Mouse (Mus musculus) testis, adult 2 months (tissue): ENCODE measurements at regions not wholly inside any gene's neighbourhood (a gene's known extent, or its start where the extent isn't known, plus 50 kb on each side); places are given as distances from the start of the nearest gene placed in this dataset.

ENCODE experiments used
- H3K27ac ChIP-seq: fragments of 200-500 bp; 2 replicates; pipeline ENCODE4 v1.5.1; 2012; ENCODE audit warnings: low read depth, low read length; ENCODE audit not compliant: control insufficient read depth, insufficient read depth
- H3K27me3 ChIP-seq: fragments of 200-500 bp; 2 replicates; pipeline ENCODE4 v1.6.1; 2012; ENCODE audit warnings: mild to moderate bottlenecking, low read length, moderate library complexity; ENCODE audit not compliant: control insufficient read depth, insufficient read depth
- H3K36me3 ChIP-seq: fragments of 200-500 bp; 2 replicates; pipeline ENCODE4 v1.6.1; 2012; ENCODE audit warnings: mild to moderate bottlenecking, low read length; ENCODE audit not compliant: control insufficient read depth, insufficient read depth
- H3K4me1 ChIP-seq: fragments of 200-500 bp; 2 replicates; pipeline ENCODE4 v1.6.1; 2012; ENCODE audit warnings: low read length; ENCODE audit not compliant: control insufficient read depth, insufficient read depth
- H3K4me3 ChIP-seq: fragments of 200-500 bp; 2 replicates; pipeline ENCODE4 v1.5.1; 2012; ENCODE audit warnings: low read depth, mild to moderate bottlenecking, low read length, moderate library complexity, mixed read lengths; ENCODE audit not compliant: control insufficient read depth
- CTCF ChIP-seq: fragments of 200-500 bp; IDR thresholded peaks from 2 replicates; pipeline ENCODE4 v1.5.1; 2012; ENCODE audit warnings: low read depth, mild to moderate bottlenecking, inconsistent platforms, low read length, moderate library complexity; ENCODE audit not compliant: control insufficient read depth, insufficient read depth, insufficient replicate concordance
- POLR2A ChIP-seq: fragments of 200-500 bp; IDR thresholded peaks from 2 replicates; pipeline ENCODE4 v1.6.1; 2012; ENCODE audit warnings: low read depth, mild to moderate bottlenecking, inconsistent platforms, low read length, moderate library complexity; ENCODE audit not compliant: control insufficient read depth

DNA sequence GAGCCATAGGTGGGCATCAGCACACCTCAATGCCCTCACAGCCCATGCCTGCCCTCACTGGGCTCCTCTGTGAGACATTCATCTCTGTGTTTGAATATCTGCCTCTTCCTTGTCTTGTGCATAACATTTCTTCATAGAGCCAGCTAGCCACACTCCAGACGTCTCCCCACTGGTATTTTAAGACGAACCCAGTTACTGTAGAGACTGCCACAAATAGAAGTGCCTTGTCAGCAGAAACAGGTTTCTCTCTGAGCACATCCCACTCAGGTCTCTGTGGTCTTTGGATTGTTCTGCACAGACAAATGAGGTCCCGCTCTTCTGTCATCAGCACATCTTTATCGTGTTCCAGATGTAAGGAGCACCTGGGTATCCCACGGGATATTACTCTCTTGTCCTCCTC, 130.5 kb downstream of the Efnb2 start:
- H3K36me3 ChIP-seq, result no peaks in the 10 kb centered on the region
- H3K27ac ChIP-seq, result no peak overlapping the region
- H3K4me1 ChIP-seq, result no peaks in the 10 kb centered on the region
- no peaks in the 10 kb centered on the region for H3K27me3 ChIP-seq
- no peak for TF ChIP-seq CTCF
- no peak for TF ChIP-seq POLR2A
- H3K4me3 ChIP-seq, result no peak overlapping the region

- no peaks in the 10 kb centered on the region for H3K27me3 ChIP-seq
- H3K4me1 ChIP-seq, result no peaks in the 10 kb centered on the region
- H3K36me3 ChIP-seq, result no peaks in the 10 kb centered on the region
- H3K27ac ChIP-seq, result no peak overlapping the region
- TF ChIP-seq CTCF (no peak), POLR2A (no peak)
- no peak overlapping the region for H3K4me3 ChIP-seq
Observed at GRCm38 (mm10) chr8:8521532-8521931, 139.5 kb downstream of the Efnb2 start.

GRCm38 (mm10) chr8:8519772-8520191, 141.3 kb downstream of the Efnb2 start:
- TF ChIP-seq POLR2A, result no peak
- TF ChIP-seq CTCF, result no peak
- H3K4me1 ChIP-seq, result no peaks in the 10 kb centered on the region
- H3K36me3 ChIP-seq, result no peaks in the 10 kb centered on the region
- H3K27me3 ChIP-seq, result no peaks in the 10 kb centered on the region
- no peak overlapping the region for H3K4me3 ChIP-seq
- no peak overlapping the region for H3K27ac ChIP-seq

DNA sequence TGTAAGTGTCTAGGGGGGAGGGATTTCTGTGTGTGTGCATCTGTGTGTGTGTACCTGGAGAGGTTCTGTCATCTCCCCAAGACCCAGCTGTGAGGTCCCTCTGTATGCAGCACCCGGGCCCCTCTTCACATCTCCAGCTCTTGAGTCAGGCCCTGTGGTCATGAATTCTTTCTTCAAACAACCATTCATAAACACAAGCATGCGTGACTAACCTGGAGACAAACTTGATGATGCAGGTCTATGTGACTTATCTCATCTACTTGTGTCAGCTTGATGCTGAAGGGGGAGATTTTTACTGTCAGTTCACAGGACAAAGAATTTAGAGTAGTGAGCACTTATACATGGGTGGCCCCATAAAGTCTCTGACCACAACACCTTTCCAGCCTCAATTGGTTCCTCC, 143.4 kb downstream of the Efnb2 start:
- H3K36me3 ChIP-seq, result no peaks in the 10 kb centered on the region
- no peaks in the 10 kb centered on the region for H3K4me1 ChIP-seq
- no peak overlapping the region for H3K27ac ChIP-seq
- no peaks in the 10 kb centered on the region for H3K27me3 ChIP-seq
- no peak for TF ChIP-seq CTCF
- TF ChIP-seq POLR2A, result no peak
- no peak overlapping the region for H3K4me3 ChIP-seq

- H3K4me1 ChIP-seq, result no peaks in the 10 kb centered on the region
- no peak overlapping the region for H3K27ac ChIP-seq
- no peak overlapping the region for H3K4me3 ChIP-seq
- H3K27me3 ChIP-seq, result no peaks in the 10 kb centered on the region
- no peaks in the 10 kb centered on the region for H3K36me3 ChIP-seq
- TF ChIP-seq POLR2A (no peak), CTCF (no peak)
Observed at GRCm38 (mm10) chr8:8516272-8516671, 144.8 kb downstream of the Efnb2 start.

DNA sequence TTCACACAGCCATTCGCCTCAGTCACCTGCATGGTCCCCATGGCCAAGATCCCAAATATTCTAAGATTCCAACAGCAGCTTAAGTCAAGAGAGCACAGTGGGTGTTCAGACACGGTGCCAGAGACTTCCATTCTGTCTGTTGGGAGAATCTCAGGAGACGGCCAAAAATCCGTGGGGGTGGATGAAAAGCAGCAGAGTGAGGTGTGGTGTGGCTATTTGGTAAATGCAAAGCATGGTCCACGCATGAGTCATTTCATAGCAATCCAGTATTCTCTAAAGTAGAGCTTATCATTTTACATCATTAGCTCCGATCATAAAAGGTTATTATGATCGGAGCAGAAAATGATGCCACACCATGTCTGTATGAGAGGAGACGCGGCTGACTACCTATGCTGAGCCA, 161.1 kb downstream of the Efnb2 start:
- no peaks in the 10 kb centered on the region for H3K36me3 ChIP-seq
- TF ChIP-seq POLR2A (no peak), CTCF (no peak)
- H3K4me3 ChIP-seq, result no peak overlapping the region
- no peaks in the 10 kb centered on the region for H3K4me1 ChIP-seq
- no peaks in the 10 kb centered on the region for H3K27me3 ChIP-seq
- no peak overlapping the region for H3K27ac ChIP-seq

DNA sequence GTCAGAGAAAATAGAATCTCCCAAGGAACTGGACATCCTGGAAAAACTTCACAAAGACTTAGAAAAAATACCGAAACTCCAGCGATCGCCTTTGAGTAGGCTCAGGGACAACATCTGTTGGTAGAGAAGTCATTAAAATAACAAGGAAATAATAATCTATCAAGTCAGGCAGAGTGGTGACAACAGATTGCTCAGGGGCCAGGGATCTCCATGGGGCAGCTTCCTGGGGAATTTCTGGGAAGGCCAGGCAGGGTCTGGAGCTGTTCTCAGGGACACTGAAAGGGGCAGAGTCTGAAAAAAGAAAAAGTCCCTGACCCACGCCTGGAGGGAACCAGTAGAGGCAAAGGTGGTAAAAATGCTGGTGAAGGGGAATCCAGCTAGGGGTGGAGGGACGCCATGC, 162.3 kb downstream of the Efnb2 start:
- no peaks in the 10 kb centered on the region for H3K27me3 ChIP-seq

GRCm38 (mm10) chr8:8495472-8495871, 165.6 kb downstream of the Efnb2 start:
- Histone ChIP-seq H3K4me1 (no peaks in the 10 kb centered on the region), H3K27ac (no peak overlapping the region), H3K27me3 (no peaks in the 10 kb centered on the region), H3K36me3 (no peaks in the 10 kb centered on the region), H3K4me3 (no peak overlapping the region)
- TF ChIP-seq CTCF (no peak), POLR2A (no peak)

More for the DNA sequence above, 162.3 kb downstream of the Efnb2 start:
- no peak for TF ChIP-seq CTCF
- no peak for TF ChIP-seq POLR2A
- H3K4me3 ChIP-seq, result no peak overlapping the region
- no peaks in the 10 kb centered on the region for H3K4me1 ChIP-seq
- no peak overlapping the region for H3K27ac ChIP-seq
- H3K36me3 ChIP-seq, result no peaks in the 10 kb centered on the region
